Comparison of ENCODE assay signal across 10 mouse cellular contexts in genomic region chr10:66994469-66994868, GRCm38 (mm10).
DNase-seq lines count a peak whose midpoint lies in the region; ATAC-seq and TF ChIP-seq lines count a peak whose summit lies in the region.
"Had no signal": no experiment of that assay in that cellular context is flagged by ENCODE, and none has a peak within 500 bp of the region (broad histone marks: within the 10 kb centered on the region; RNA-seq: fewer than 3 reads in every experiment).

No protein-coding gene starts in this region.

- DNase-seq in layer of hippocampus, adult 2 months (ENCODE audit: low spot score in 2 of 2) = no peak
- no peak for DNase-seq in layer of hippocampus, postnatal 25 days (ENCODE audit: extremely low spot score in 1 of 2, low spot score in 1 of 2)
- peak; percentile 63 for DNase-seq in MN1 (ENCODE audit: low spot score)
- no peak for DNase-seq in forebrain, embryonic 10.5 days (ENCODE audit: extremely low spot score, low spot score)
- peak; percentile 65 for DNase-seq in limb, embryonic 14.5 days (ENCODE audit: low spot score)
- no peak for DNase-seq in natural killer cell, adult 2 months (ENCODE audit: low spot score in 2 of 2)
- no peak for DNase-seq in T-cell, adult 2 months (ENCODE audit: low spot score)
- no peak for DNase-seq in right cerebral cortex, adult 2 months (ENCODE audit: low spot score in 2 of 2)
- DNase-seq: right cerebral cortex, postnatal 14 days had no signal

- no peak for TF ChIP-seq CTCF in layer of hippocampus, adult 2 months (conservative IDR thresholded peaks at IDR 0.05)

- H3K36me3 ChIP-seq in forebrain, embryonic 10.5 days (replicated peaks) = no peaks in the 10 kb centered on the region
- H3K36me3 ChIP-seq in limb, embryonic 14.5 days (ENCODE audit: control insufficient read depth, insufficient read depth, low read length) = no peaks in the 10 kb centered on the region

- peaks cover 17% of the 10 kb centered on the region for H3K4me1 ChIP-seq in forebrain, embryonic 10.5 days
- peaks cover 11% of the 10 kb centered on the region for H3K4me1 ChIP-seq in limb, embryonic 14.5 days (ENCODE audit: control insufficient read depth, insufficient read depth, low read length)

- no peaks in the 10 kb centered on the region for H3K27me3 ChIP-seq in forebrain, embryonic 10.5 days (ENCODE audit: poor library complexity, severe bottlenecking)
- H3K27me3 ChIP-seq in limb, embryonic 14.5 days (ENCODE audit: control insufficient read depth, insufficient read depth, low read length) = no peaks in the 10 kb centered on the region

- H3K4me2 ChIP-seq in limb, embryonic 14.5 days (replicated peaks; ENCODE audit: low read depth, low read length, severe bottlenecking) = no peak overlapping the region

- 81% methylated on average over 5 of the region's 5 CpGs for WGBS in forebrain, embryonic 10.5 days
- WGBS in limb, embryonic 14.5 days = 35% methylated on average over 5 of the region's 5 CpGs

- no peak overlapping the region; the same call in 1 of the 2 replicates for H3K9ac ChIP-seq in limb, embryonic 14.5 days (ENCODE audit: low read depth, low read length, severe bottlenecking)

- no peak for TF ChIP-seq POLR2A in limb, embryonic 14.5 days (IDR thresholded peaks at IDR 0.05; ENCODE audit: borderline replicate concordance, extremely low read depth, insufficient read depth, insufficient read length)

- ATAC-seq in limb, embryonic 14.5 days (ENCODE audit: low FRiP score, low read depth) = peak; percentile 83

- no peak overlapping the region for H3K4me3 ChIP-seq in layer of hippocampus, adult 2 months
- no peak overlapping the region for H3K4me3 ChIP-seq in forebrain, embryonic 10.5 days
- H3K4me3 ChIP-seq in limb, embryonic 14.5 days (replicated peaks; ENCODE audit: low read length) = no peak overlapping the region
- H3K4me3 ChIP-seq: erythroblast, embryonic 14.5 days had no signal

- peak overlapping the region; percentile 46; the same call in 1 of the 2 replicates for H3K27ac ChIP-seq in layer of hippocampus, adult 2 months
- peak overlapping the region; percentile 75 for H3K27ac ChIP-seq in forebrain, embryonic 10.5 days
- H3K27ac ChIP-seq in limb, embryonic 14.5 days (replicated peaks; ENCODE audit: low read depth, low read length) = peak overlapping the region; percentile 28; the same call in 1 of the 2 replicates

- H3K9me3 ChIP-seq in forebrain, embryonic 10.5 days = peaks cover 8% of the 10 kb centered on the region
- H3K9me3 ChIP-seq in limb, embryonic 14.5 days (ENCODE audit: control insufficient read depth, low read length) = peaks cover 8% of the 10 kb centered on the region; the same call in 1 of the 2 replicates

Comparison
In these comparisons a context has a peak if more than half of its experiments do, and no peak if none do; other contexts are left out.
1. DNase-seq: peak in MN1 (single experiment) and limb, embryonic 14.5 days (single experiment); none in layer of hippocampus, adult 2 months (0 of 2), layer of hippocampus, postnatal 25 days (0 of 2), forebrain, embryonic 10.5 days (single experiment), natural killer cell, adult 2 months (0 of 2), T-cell, adult 2 months (single experiment) and right cerebral cortex, adult 2 months (0 of 2).
2. Peak in every context shown above with its lines, with median percentiles within 50 percentile points of each other: H3K27ac ChIP-seq.